Mouse (Mus musculus): ENCODE measurements around the gene Rita1. TPM values are rescaled to one million over a fixed set of nuclear protein-coding genes. Genes with fewer than 3 reads are reported as not detected.

Rita1 gene
- total RNA-seq, 2 experiments from 2014 or later, result 3.8 TPM; not detected in 1

- ATAC-seq (replicated peaks; ENCODE audit: low FRiP score, poor library complexity, severe bottlenecking), result no peak
These were observed 18.7 kb upstream of the Rita1 start for GRCm38 (mm10) chr5:120631128-120631527.

- no peak for ATAC-seq (replicated peaks; ENCODE audit: low FRiP score, poor library complexity, severe bottlenecking)
These were observed 16.2 kb upstream of the Rita1 start for GRCm38 (mm10) chr5:120628624-120629023.

GRCm38 (mm10) chr5:120627515-120628300, 15.3 kb upstream of the Rita1 start:
- ATAC-seq (replicated peaks; ENCODE audit: low FRiP score, poor library complexity, severe bottlenecking), result no peak

DNA sequence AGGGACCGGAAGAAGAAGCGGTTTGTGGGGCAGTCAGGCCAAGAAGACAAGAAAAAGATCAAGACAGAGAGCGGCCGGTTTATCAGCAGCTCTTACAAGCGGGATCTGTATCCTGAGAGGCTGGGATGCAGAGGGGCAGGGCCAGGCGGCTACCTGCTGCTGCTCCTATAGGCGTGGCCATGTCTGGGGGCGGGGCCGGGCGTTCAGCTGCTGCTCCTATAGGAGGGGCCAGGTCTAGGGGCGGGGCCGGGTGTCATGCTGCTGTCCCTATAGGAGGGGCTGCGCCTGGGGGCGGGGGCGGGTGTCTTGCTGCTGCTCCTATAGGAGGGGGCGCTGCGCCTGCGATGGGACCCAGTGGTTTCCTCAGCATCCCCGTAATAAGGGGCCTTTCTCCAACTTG, 14.0 kb upstream of the Rita1 start:
- no peak for ATAC-seq (replicated peaks; ENCODE audit: low FRiP score, poor library complexity, severe bottlenecking)

GRCm38 (mm10) chr5:120624427-120624826, 12.0 kb upstream of the Rita1 start:
- ATAC-seq (replicated peaks; ENCODE audit: low FRiP score, poor library complexity, severe bottlenecking), result no peak

DNA sequence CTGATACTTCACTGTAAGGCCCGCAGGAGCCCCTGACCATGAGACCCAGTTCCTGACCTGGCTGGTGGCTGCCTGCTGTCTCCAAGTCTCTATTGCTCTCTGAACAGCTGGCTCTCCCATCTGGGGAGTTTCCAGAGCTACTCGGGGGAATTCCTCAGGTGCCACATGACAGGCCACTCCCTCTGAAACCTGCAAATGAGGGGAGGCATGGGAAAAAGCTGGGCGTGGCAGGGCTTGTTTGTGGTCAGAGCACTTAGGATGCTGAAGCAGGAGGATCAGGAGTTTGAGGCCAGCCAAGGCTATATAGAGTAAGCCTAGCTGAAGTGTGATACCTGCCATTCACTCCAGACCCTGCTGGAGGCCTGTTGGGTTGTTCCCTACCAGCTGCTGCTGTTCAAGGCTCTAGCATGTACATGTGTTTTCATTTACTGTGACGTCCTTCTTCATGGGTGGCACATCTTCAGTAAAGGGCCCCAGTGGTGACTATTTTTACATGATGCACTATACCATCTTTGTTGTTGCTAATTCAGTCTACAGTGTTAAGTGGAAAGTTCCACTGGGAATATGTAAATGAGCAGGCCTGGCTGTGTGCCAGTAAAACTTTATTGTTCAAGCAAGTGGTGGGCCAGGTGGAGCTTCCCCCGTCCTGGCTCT, 9.9 kb upstream of the Rita1 start:
- no peak for ATAC-seq (replicated peaks; ENCODE audit: low FRiP score, poor library complexity, severe bottlenecking)

- no peak for ATAC-seq (replicated peaks; ENCODE audit: low FRiP score, poor library complexity, severe bottlenecking)
These were observed 9.4 kb upstream of the Rita1 start for GRCm38 (mm10) chr5:120621846-120622197.

- ATAC-seq (replicated peaks; ENCODE audit: low FRiP score, poor library complexity, severe bottlenecking), result 0 out of 2 replicates have a peak, but pooled peaks have one; percentile 2
These were observed 8.8 kb upstream of the Rita1 start for GRCm38 (mm10) chr5:120621078-120621765.

- ATAC-seq (replicated peaks; ENCODE audit: low FRiP score, poor library complexity, severe bottlenecking), result peak; percentile 63
These were observed 8.1 kb upstream of the Rita1 start for GRCm38 (mm10) chr5:120620375-120621077.

GRCm38 (mm10) chr5:120619201-120619600, 6.8 kb upstream of the Rita1 start:
- 0 out of 2 replicates have a peak, but pooled peaks have one; percentile 44 for ATAC-seq (replicated peaks; ENCODE audit: low FRiP score, poor library complexity, severe bottlenecking)

GRCm38 (mm10) chr5:120618778-120619177, 6.4 kb upstream of the Rita1 start:
- no peak for ATAC-seq (replicated peaks; ENCODE audit: low FRiP score, poor library complexity, severe bottlenecking)

- no peak for ATAC-seq (replicated peaks; ENCODE audit: low FRiP score, poor library complexity, severe bottlenecking)
These were observed 3.5 kb upstream of the Rita1 start for GRCm38 (mm10) chr5:120615903-120616302.

DNA sequence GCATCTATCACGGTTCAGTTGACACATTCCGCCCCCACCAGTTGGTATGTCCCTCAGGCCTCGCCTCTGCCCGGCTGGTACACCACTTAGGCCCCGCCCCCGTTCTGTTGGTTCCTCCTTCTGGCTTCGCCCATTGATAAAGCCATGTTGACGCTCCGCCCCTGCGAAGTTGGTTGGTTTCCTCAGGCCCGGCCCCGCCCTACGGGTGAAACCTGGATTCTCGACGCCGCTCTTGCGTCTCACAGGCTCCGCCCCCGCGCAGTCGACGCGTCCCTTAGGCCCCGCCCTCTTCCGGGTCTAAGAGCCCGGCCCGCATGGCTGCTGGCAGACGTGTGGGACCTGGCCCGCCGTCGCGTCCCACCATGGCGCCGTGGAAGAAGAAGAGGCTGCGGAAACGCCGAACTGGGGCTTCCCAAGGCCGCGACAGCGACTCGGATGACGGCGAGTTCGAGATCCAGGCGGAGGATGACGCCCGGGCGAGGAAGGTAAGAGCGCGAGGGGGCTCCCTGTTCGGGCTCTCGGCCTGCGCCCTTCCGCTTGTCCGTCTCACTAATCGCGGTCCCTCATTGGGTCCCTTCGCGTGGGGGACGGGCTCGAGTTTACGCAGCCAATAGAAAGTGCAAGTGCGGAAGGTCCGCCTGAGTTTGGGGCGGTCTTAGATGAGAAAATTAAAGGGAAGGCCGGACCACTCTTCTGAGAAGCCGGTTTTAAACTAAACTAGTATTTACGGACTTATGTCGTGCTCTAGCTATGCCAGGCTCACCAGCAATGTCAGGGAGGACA, 624 bp upstream of the Rita1 start:
- ATAC-seq (replicated peaks; ENCODE audit: low FRiP score, poor library complexity, severe bottlenecking), result peak; percentile 86

DNA sequence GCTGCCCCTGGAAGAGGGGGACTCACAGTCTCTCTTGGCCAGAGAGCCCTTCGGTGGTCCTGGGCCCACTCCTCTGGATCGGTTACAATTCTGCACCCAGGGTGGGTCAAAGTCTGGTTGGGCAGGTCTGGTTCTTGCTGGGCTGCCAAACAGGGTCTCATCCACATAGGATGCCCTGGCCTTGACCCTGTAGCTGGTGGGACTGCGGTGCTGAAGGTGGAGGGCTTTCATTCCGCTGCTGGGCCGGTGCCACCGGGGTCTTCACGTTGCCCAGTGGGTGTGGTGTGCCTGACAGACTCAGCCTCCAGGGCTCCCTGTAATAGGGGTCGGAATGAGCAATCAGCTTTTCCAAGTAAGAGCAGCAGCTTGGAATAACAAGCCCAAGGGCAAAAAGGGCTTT, 973 bp downstream of the Rita1 start:
- ATAC-seq (replicated peaks; ENCODE audit: low FRiP score, poor library complexity, severe bottlenecking), result no peak

DNA sequence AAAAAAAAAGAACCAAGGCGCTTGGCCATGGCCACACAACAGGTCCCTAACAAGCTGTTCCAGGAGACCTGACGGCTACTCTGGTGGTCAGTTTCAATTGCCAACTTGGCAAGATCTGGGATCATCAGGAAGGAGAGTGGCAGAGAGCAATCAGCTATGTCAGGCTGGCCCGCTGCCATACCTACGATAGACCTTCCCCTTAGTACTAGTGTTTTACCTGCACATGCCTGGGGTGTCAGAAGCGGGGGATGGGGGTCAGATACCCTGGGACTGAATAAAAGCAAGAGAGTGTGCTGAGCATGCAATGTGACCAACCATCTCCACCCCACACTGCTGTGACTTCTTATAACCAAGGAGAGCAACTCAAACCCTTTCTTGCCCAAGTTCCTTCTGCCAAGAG, 1.5 kb downstream of the Rita1 start:
- no peak for ATAC-seq (replicated peaks; ENCODE audit: low FRiP score, poor library complexity, severe bottlenecking)

- no peak for ATAC-seq (replicated peaks; ENCODE audit: low FRiP score, poor library complexity, severe bottlenecking)
These were observed 3.1 kb downstream of the Rita1 start for GRCm38 (mm10) chr5:120609246-120609775.

GRCm38 (mm10) chr5:120607335-120607734, 5.1 kb downstream of the Rita1 start:
- ATAC-seq (replicated peaks; ENCODE audit: low FRiP score, poor library complexity, severe bottlenecking), result no peak

DNA sequence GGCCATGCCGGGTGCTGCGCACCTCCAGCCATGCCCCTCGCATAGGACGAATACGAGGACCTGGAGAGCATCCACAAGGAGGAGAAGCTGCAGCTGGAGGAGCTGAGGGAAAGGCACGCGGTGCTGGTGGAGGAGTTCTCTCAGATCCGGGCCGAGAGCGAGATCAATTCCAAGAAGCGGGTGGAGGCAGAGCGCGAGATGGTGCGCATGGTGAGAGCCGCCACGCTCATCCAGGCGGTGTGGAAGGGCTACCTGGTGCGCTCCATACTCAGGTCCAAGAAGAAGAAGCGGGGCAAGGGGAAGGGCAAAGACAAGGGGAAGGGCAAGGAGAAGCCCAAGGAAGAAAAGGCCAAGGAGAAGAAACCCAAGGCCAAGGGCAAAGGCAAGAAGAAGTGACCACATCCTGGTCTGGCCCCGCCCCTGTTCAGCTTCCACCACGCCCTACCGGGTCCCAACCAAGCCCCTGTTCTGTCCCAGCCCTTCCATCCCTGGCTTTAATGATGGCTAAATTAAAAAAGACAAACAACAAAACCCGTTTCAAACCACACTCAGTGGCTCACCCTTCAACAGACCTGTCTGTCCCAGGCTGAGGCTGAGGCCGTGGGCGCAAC, 5.7 kb downstream of the Rita1 start:
- no peak for ATAC-seq (replicated peaks; ENCODE audit: low FRiP score, poor library complexity, severe bottlenecking)

DNA sequence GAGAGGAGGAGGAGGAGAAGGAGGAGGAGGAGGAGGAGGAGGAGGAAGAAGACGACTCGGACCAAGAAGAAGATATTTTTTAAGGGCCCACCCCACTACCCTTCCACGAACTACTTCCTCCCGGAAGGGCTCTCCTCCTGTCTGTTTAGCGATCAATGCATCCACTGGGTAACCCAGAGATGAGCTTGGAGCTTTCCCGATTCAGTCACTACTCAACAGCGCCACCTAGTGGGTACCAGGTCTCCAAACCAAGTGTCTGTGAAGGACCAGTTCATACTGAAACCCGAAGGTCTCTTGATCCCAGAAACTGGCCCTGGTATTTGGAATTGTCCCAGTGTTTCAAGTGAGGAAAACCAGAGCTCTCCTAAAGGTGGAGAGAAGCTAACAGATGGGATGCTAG, 6.7 kb downstream of the Rita1 start:
- ATAC-seq (replicated peaks; ENCODE audit: low FRiP score, poor library complexity, severe bottlenecking), result peak; percentile 70
